Mouse (Mus musculus): Measurements from ENCODE around the gene Tbc1d22a. TPM values are rescaled to one million over a fixed set of nuclear protein-coding genes. Genes with fewer than 3 reads are reported as not detected.

The Tbc1d22a gene
- polyA plus RNA-seq, 1 experiment from 2014 or later: 13.8 TPM

DNA sequence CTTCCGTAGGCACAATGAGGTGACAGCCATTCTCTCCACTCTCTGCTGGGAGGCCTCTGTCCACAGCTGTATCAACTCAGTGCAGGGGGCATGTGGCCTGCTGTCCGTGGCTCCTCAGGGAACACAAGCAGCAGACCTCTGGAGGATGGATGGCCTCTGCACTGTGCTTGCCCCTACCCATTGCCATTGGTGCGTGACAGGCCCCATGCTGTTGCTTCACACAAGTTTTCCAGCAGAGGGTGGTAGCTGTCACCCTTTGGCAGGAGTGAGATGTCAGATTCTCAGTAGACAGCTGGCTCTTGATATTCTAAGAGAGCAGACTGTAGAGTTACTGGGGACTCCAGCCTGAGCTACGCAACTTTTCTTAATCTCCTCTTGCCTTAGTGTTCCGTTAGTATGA lies 195.1 kb downstream of the Tbc1d22a start:
- H3K4me1 ChIP-seq: no peaks in the 10 kb centered on the region
- H3K9me3 ChIP-seq (replicated peaks): no peaks in the 10 kb centered on the region
- no peak overlapping the region for H3K4me3 ChIP-seq (replicated peaks)
- peak; percentile 85 for ATAC-seq (replicated peaks; ENCODE audit: low FRiP score)
- no peak overlapping the region for H3K4me2 ChIP-seq
- H3K27ac ChIP-seq: no peak overlapping the region
- H3K36me3 ChIP-seq: no peaks in the 10 kb centered on the region
- 47% methylated on average over 5 of the region's 5 CpGs for WGBS
- no peak overlapping the region for H3K9ac ChIP-seq
- H3K27me3 ChIP-seq: no peaks in the 10 kb centered on the region

DNA sequence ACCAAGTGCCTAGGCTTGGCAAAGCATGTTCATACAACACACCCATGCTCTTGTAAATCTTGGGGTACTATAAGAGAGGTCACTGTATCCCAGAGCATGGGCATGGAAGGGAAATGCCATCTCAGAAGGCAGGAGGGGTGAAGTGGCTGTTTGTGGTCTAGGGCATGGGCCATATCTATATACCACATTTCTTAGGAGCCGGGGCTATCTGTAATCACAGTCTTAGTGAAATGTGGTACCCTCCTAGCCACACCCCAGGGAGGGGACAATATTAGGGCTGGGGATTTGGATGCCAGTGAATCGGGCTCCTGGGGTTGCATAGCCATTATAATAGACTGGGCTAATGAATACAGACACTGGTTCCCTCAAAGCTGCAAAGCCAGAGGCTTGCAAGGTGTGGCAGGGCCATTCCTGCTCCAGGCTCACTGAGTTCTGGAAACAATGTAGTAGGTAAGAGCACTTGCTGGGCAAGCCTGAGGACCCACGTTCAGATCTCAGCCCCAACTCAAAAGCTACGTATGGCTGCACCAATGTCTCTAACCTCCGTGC lies 197.3 kb downstream of the Tbc1d22a start:
- no peak overlapping the region for H3K4me3 ChIP-seq (replicated peaks)
- no peak overlapping the region for H3K9ac ChIP-seq
- no peak overlapping the region for H3K4me2 ChIP-seq
- H3K36me3 ChIP-seq: no peaks in the 10 kb centered on the region
- no peaks in the 10 kb centered on the region for H3K27me3 ChIP-seq
- ATAC-seq (replicated peaks; ENCODE audit: low FRiP score): no peak
- WGBS: 82% methylated on average over 5 of the region's 5 CpGs
- H3K4me1 ChIP-seq: no peaks in the 10 kb centered on the region
- no peaks in the 10 kb centered on the region for H3K9me3 ChIP-seq (replicated peaks)
- H3K27ac ChIP-seq: no peak overlapping the region

DNA sequence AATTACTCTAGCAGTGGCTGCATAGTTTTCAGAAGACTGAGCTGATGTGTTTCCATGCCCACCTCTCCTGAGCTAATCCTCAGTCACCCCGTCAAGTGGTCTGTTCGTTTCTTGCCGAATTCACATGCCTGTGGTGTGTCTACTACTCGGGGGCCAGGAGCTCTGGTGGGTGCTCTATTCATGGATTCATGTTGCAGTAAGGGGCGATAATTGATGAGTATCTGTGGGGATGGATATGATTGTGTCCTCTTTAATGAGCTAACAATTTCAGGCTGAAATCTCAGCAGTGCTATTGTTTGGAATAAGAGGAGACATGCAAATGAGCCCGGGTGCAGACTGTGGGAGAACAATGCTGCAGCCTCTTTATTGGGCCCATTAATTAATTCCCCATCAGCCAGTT lies 201.7 kb downstream of the Tbc1d22a start:
- no peak overlapping the region for H3K9ac ChIP-seq
- H3K4me2 ChIP-seq: no peak overlapping the region
- H3K27ac ChIP-seq: no peak overlapping the region
- no peak for ATAC-seq (replicated peaks; ENCODE audit: low FRiP score)
- WGBS: 76% methylated on average over 6 of the region's 6 CpGs
- no peaks in the 10 kb centered on the region for H3K36me3 ChIP-seq
- H3K4me3 ChIP-seq (replicated peaks): no peak overlapping the region
- H3K27me3 ChIP-seq: no peaks in the 10 kb centered on the region
- no peaks in the 10 kb centered on the region for H3K4me1 ChIP-seq
- no peaks in the 10 kb centered on the region for H3K9me3 ChIP-seq (replicated peaks)

DNA sequence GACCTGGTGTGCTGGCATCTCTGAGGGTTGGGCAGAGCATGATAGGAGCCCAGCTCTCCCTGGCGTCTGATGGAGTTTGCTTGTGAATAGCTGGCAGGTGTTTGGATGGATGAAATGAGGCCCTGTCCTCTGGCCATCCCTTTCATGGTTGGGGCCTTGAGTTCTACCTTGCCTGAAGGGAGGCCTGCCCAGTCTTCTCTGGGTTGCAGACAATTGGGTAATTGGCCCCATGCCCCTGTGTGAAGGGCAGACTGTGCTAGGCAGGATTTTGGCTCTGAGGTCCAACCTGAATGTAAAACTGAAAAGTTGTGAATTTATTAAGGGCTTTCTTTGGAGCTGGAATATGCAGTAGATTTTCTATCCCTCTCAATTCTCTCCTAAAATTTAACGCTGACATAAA lies 204.2 kb downstream of the Tbc1d22a start:
- Histone ChIP-seq H3K9me3 (replicated peaks) (no peaks in the 10 kb centered on the region), H3K4me3 (replicated peaks) (no peak overlapping the region), H3K9ac (no peak overlapping the region), H3K4me1 (no peaks in the 10 kb centered on the region), H3K27me3 (no peaks in the 10 kb centered on the region), H3K36me3 (no peaks in the 10 kb centered on the region), H3K27ac (no peak overlapping the region), H3K4me2 (no peak overlapping the region)
- no peak for ATAC-seq (replicated peaks; ENCODE audit: low FRiP score)
- WGBS: 86% methylated on average over 2 of the region's 2 CpGs

DNA sequence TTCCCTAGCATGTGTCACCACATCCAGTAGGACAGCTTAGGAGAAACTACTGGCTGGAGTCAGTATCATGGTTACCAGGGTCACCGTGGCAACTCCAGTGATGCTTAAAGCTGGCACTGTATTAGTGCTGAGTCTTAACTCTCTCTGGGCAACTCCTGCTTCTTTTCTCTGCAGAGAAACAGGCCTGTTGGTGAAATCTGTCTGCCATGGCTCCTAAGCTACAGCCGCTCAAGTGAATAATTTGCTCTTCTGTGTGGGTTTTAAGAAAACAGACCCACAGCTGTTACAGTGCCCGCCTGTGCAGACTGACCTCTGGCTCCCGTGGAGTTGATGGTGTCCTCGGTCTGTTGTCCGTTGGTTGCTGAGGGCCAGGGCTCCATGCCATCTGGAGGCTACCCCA lies 205.4 kb downstream of the Tbc1d22a start:
- no peak overlapping the region for H3K9ac ChIP-seq
- ATAC-seq (replicated peaks; ENCODE audit: low FRiP score): no peak
- no peaks in the 10 kb centered on the region for H3K27me3 ChIP-seq
- no peak overlapping the region for H3K27ac ChIP-seq
- no peaks in the 10 kb centered on the region for H3K36me3 ChIP-seq
- H3K9me3 ChIP-seq (replicated peaks): no peaks in the 10 kb centered on the region
- no peak overlapping the region for H3K4me3 ChIP-seq (replicated peaks)
- no peak overlapping the region for H3K4me2 ChIP-seq
- 62% methylated on average over 6 of the region's 6 CpGs for WGBS
- no peaks in the 10 kb centered on the region for H3K4me1 ChIP-seq

DNA sequence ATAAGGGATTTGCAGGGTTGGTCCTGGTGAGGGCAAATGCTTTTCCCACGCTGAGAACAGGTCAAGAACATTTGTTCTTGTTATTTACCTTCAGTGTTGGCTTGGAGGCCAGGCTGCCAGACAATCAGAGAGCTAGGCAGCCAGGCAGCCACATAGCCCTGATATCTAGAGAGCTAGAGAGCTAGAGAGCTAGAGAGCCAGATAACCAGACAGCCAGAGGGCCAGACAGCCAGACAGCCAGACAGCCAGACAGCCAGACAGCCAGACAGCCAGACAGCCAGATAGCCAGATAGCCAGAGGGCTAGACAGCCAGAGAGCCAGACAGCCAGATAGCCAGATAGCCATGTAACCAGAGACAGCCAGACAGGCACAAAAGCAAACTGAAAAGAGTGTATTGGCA lies 208.6 kb downstream of the Tbc1d22a start:
- Histone ChIP-seq H3K9ac (no peak overlapping the region), H3K4me2 (no peak overlapping the region), H3K27ac (no peak overlapping the region), H3K36me3 (no peaks in the 10 kb centered on the region), H3K4me1 (no peaks in the 10 kb centered on the region), H3K4me3 (replicated peaks) (no peak overlapping the region), H3K27me3 (no peaks in the 10 kb centered on the region), H3K9me3 (replicated peaks) (no peaks in the 10 kb centered on the region)
- WGBS: 25% methylated on average over 1 of the region's 1 CpGs
- ATAC-seq (replicated peaks; ENCODE audit: low FRiP score): no peak

DNA sequence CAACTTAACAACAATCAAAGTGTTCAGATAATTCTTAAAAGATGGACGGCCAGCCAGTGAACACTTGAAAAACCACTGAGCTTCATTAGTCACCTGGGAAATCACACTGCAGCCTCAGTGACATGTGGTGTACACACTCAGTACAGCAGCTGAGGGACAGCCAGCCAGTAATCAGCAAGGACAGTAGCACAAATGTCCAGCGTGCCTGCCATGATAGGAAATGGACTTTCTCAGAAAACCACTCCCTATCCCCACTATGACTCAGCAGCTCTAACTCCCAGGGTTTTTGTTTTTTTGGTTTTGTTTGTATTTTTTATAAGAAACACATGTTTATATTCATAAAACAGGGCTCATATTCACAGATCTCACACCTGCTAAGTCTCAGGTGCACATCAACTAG lies 209.6 kb downstream of the Tbc1d22a start:
- no peak for ATAC-seq (replicated peaks; ENCODE audit: low FRiP score)
- H3K9ac ChIP-seq: no peak overlapping the region
- 67% methylated on average over 2 of the region's 2 CpGs for WGBS

DNA sequence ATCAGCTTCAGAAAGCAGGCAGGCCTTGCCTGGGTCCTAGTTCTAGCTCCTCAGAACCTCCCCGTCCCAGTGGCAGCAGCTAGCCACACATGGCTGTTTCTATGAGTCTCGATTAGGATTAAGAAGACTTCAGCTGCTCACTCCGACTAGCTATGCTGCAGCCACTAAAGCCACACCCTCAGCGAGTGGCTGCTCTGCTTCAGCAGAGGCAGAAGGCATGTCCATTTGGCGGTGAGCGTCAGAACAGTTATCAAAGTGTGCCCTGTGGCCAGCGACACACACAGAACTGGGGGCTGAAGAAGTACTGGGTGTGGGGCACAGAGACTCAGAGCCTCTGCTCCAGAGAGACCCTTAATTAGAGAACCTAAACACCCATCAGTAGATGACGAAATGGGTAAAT lies 210.7 kb downstream of the Tbc1d22a start:
- no peak overlapping the region for H3K27ac ChIP-seq
- WGBS: 62% methylated on average over 8 of the region's 8 CpGs
- H3K9ac ChIP-seq: no peak overlapping the region
- no peak overlapping the region for H3K4me3 ChIP-seq (replicated peaks)
- H3K27me3 ChIP-seq: no peaks in the 10 kb centered on the region
- no peaks in the 10 kb centered on the region for H3K9me3 ChIP-seq (replicated peaks)
- H3K4me2 ChIP-seq: no peak overlapping the region
- no peak for ATAC-seq (replicated peaks; ENCODE audit: low FRiP score)
- no peaks in the 10 kb centered on the region for H3K4me1 ChIP-seq
- H3K36me3 ChIP-seq: no peaks in the 10 kb centered on the region

More for the DNA sequence above, 209.6 kb downstream of the Tbc1d22a start:
- Histone ChIP-seq H3K4me1 (no peaks in the 10 kb centered on the region), H3K9me3 (replicated peaks) (no peaks in the 10 kb centered on the region), H3K4me2 (no peak overlapping the region), H3K27ac (no peak overlapping the region), H3K4me3 (replicated peaks) (no peak overlapping the region), H3K27me3 (no peaks in the 10 kb centered on the region), H3K36me3 (no peaks in the 10 kb centered on the region)

DNA sequence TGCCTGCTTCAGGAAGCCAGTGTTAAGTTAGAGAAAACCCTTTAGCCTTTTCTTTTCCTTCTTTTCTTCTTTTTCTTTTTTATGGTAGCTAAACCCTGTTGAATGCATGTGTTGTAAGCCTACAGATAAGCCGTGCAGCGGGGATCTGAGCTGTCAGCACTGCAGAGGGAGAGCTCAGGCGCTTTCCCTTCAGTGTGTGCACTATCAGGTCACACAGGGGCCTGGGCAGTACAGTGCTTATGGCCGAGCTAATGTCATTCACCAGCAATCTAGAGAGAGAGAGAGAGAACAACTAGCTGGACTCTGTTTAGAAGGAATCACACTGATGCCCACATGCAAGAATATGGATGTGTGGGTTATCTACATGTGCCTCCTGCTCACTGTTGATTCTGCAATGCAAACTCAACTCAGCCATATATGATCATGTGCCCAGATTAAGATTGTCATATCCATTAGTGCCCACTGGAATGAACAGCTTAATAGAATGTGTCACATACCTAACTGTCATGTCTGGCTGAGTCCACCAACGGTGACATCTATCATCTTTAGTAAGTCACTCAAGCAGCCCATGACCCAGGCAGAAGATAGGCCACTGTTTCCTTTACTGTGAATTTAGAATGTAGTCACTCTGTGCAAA lies 212.2 kb downstream of the Tbc1d22a start:
- H3K27ac ChIP-seq: no peak overlapping the region
- H3K9ac ChIP-seq: no peak overlapping the region
- no peaks in the 10 kb centered on the region for H3K4me1 ChIP-seq
- no peak overlapping the region for H3K4me3 ChIP-seq (replicated peaks)
- no peaks in the 10 kb centered on the region for H3K9me3 ChIP-seq (replicated peaks)
- H3K36me3 ChIP-seq: no peaks in the 10 kb centered on the region
- no peak overlapping the region for H3K4me2 ChIP-seq
- no peaks in the 10 kb centered on the region for H3K27me3 ChIP-seq
- ATAC-seq (replicated peaks; ENCODE audit: low FRiP score): no peak
- whole genome bisulfite sequencing: 76% methylated on average over 5 of the region's 5 CpGs

DNA sequence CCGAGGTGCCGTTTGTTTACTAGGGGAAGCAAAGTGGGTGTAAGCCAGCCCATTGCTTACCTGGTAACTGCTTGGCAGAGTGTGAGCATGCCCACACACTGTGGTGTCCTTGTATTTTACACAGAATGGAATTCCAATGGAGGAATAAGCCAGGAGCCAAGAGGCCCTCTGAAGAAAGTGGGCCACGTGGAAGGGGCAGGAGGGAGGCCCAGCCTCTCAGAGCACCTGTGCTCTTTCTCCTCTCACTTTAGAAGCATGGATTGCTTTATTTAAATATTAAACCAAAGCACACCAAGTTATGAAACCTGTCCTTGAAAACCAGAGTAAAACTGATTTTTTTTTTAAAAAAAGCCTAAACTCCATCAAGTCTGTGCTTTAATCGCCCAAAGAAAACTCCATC lies 213.2 kb downstream of the Tbc1d22a start:
- ATAC-seq (replicated peaks; ENCODE audit: low FRiP score): no peak
- Histone ChIP-seq H3K9ac (no peak overlapping the region), H3K27ac (no peak overlapping the region), H3K9me3 (replicated peaks) (no peaks in the 10 kb centered on the region), H3K27me3 (no peaks in the 10 kb centered on the region), H3K4me3 (replicated peaks) (no peak overlapping the region), H3K4me1 (no peaks in the 10 kb centered on the region), H3K36me3 (no peaks in the 10 kb centered on the region), H3K4me2 (no peak overlapping the region)
- 82% methylated on average over 4 of the region's 4 CpGs for WGBS

DNA sequence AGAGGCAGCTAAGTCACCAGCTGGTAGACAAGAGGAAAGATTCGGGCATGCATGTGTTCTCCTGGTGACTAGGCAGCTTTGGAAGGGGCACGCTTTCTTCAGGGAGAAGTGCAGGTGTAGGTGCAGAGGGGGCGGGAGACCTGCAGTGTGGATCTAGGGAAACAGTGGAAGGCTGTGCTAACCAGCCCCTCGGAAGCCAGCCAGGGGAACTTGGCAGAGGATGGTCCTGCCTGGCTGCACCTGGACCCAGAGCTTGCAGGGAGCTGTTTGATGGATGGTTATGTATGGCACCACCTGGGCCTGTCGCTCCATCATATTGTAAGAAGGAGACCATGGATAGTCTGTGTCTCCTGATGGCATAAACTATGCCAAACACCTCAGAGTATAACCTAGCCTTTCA lies 214.2 kb downstream of the Tbc1d22a start:
- Histone ChIP-seq H3K27ac (no peak overlapping the region), H3K9me3 (replicated peaks) (no peaks in the 10 kb centered on the region), H3K27me3 (no peaks in the 10 kb centered on the region), H3K9ac (no peak overlapping the region), H3K36me3 (no peaks in the 10 kb centered on the region), H3K4me1 (0 out of 2 replicates have a peak, but pooled peaks cover 2% of the 10 kb centered on the region), H3K4me2 (no peak overlapping the region), H3K4me3 (replicated peaks) (no peak overlapping the region)
- no peak for ATAC-seq (replicated peaks; ENCODE audit: low FRiP score)
- WGBS: 86% methylated on average over 5 of the region's 5 CpGs

DNA sequence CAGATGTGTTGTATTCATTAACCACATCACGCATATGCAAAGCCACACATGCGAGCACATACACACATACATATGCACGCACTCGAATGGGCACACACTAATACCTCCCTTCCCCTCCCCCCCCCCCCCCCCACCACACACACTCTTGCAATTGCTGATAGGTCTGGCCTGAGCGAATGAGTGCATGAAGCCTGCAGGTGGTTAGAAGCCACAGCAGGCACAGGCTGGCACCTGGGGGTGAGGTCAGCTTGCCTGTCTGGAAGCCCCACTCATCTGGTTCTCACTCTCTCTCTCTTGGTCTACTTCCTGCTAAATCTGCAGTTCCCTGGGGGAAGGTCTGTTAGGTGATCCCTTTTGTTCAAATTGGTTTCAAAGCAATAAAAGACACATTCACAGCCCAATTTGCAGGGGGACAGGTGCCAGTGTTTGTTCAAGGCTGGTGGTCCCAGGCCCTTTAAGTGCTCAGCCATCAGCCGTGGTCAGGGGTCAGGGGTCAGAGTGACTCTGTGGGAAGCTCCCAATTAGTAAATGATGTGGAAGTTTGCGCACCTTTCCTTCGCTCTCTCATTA lies 215.6 kb downstream of the Tbc1d22a start:
- Histone ChIP-seq H3K4me3 (replicated peaks) (no peak overlapping the region), H3K27ac (no peak overlapping the region), H3K36me3 (no peaks in the 10 kb centered on the region), H3K9ac (no peak overlapping the region), H3K27me3 (no peaks in the 10 kb centered on the region), H3K4me2 (no peak overlapping the region), H3K9me3 (replicated peaks) (no peaks in the 10 kb centered on the region), H3K4me1 (0 out of 2 replicates have a peak, but pooled peaks cover 2% of the 10 kb centered on the region)
- WGBS: 64% methylated on average over 8 of the region's 8 CpGs
- no peak for ATAC-seq (replicated peaks; ENCODE audit: low FRiP score)

All from kidney, embryonic 15.5 days (tissue).